In genomic region chr9:44255136-44255521, GRCm38 (mm10) we compare ENCODE assay signal across 14 mouse cellular contexts. TPM values are rescaled to one million over a fixed set of nuclear protein-coding genes. Genes with fewer than 3 reads are reported as not detected.
A peak's percentile ranks its signal among the peaks of the same experiment; 100 is the strongest.
DNase-seq lines count a peak whose midpoint lies in the region; ATAC-seq lines count a peak whose summit lies in the region.
"Had no signal": no experiment of that assay in that cellular context is flagged by ENCODE, and none has a peak within 500 bp of the region (broad histone marks: within the 10 kb centered on the region; RNA-seq: fewer than 3 reads in every experiment).

No protein-coding gene starts in this region.

- H3K4me3 ChIP-seq in neural tube, embryonic 12.5 days, result no peak overlapping the region
- no peak overlapping the region for H3K4me3 ChIP-seq in forebrain, embryonic 16.5 days (replicated peaks; ENCODE audit: low read length)
- H3K4me3 ChIP-seq in limb, embryonic 13.5 days, result no peak overlapping the region

- no peaks in the 10 kb centered on the region for H3K36me3 ChIP-seq in neural tube, embryonic 12.5 days
- no peaks in the 10 kb centered on the region for H3K36me3 ChIP-seq in forebrain, embryonic 16.5 days (ENCODE audit: control insufficient read depth, insufficient read depth)
- H3K36me3 ChIP-seq in limb, embryonic 13.5 days, result peaks cover 4% of the 10 kb centered on the region; the same call in 1 of the 2 replicates

- 0 out of 2 replicates have a peak overlapping the region, but pooled peaks have one; percentile 32 for H3K27ac ChIP-seq in neural tube, embryonic 12.5 days
- H3K27ac ChIP-seq in forebrain, embryonic 16.5 days (ENCODE audit: low read length), result peak overlapping the region; percentile 75
- peak overlapping the region; percentile 58 for H3K27ac ChIP-seq in limb, embryonic 13.5 days

- ATAC-seq in neural tube, embryonic 12.5 days (ENCODE audit: low FRiP score, low read depth), result 0 out of 2 replicates have a peak, but pooled peaks have one; percentile 48
- ATAC-seq in forebrain, embryonic 16.5 days, result peak; percentile 49; the same call in 1 of the 2 replicates
- ATAC-seq in limb, embryonic 13.5 days (ENCODE audit: low FRiP score, low read depth), result no peak

- peaks cover 27% of the 10 kb centered on the region for H3K4me1 ChIP-seq in neural tube, embryonic 12.5 days
- H3K4me1 ChIP-seq in forebrain, embryonic 16.5 days (replicated peaks; ENCODE audit: control insufficient read depth, insufficient read depth, low read length), result peaks cover 28% of the 10 kb centered on the region
- peaks cover 29% of the 10 kb centered on the region for H3K4me1 ChIP-seq in limb, embryonic 13.5 days

- WGBS in neural tube, embryonic 12.5 days, result 62% methylated on average over 6 of the region's 6 CpGs
- WGBS in forebrain, embryonic 16.5 days, result 20% methylated on average over 6 of the region's 6 CpGs
- WGBS in limb, embryonic 13.5 days, result 38% methylated on average over 6 of the region's 6 CpGs

- H3K9me3 ChIP-seq in neural tube, embryonic 12.5 days, result no peaks in the 10 kb centered on the region
- no peaks in the 10 kb centered on the region for H3K9me3 ChIP-seq in forebrain, embryonic 16.5 days (ENCODE audit: control insufficient read depth, low read length)
- no peaks in the 10 kb centered on the region for H3K9me3 ChIP-seq in limb, embryonic 13.5 days

- no peaks in the 10 kb centered on the region for H3K27me3 ChIP-seq in neural tube, embryonic 12.5 days (replicated peaks)
- H3K27me3 ChIP-seq in forebrain, embryonic 16.5 days (replicated peaks; ENCODE audit: control insufficient read depth, insufficient read depth, low read length), result no peaks in the 10 kb centered on the region
- no peaks in the 10 kb centered on the region for H3K27me3 ChIP-seq in limb, embryonic 13.5 days

- peak overlapping the region; percentile 20; the same call in 1 of the 2 replicates for H3K4me2 ChIP-seq in neural tube, embryonic 12.5 days (replicated peaks)
- no peak overlapping the region for H3K4me2 ChIP-seq in forebrain, embryonic 16.5 days (ENCODE audit: low read length)
- no peak overlapping the region for H3K4me2 ChIP-seq in limb, embryonic 13.5 days (replicated peaks)

- no peak for DNase-seq in neural tube, embryonic 10.5 days (ENCODE audit: extremely low spot score, low spot score)
- DNase-seq in natural killer cell, adult 2 months (ENCODE audit: low spot score in 2 of 2), result no peak
- no peak for DNase-seq in Muller cell, postnatal 12 days (ENCODE audit: inconsistent ontology term)
- DNase-seq in left cerebral cortex, postnatal 36 days (ENCODE audit: low spot score in 2 of 2), result no peak
- DNase-seq: cerebellum, adult 9-10 months; kidney, adult 11 months; layer of hippocampus, adult 9-11 months; lung, postnatal 14 days had no signal

- intact Hi-C loops in left cerebral cortex, postnatal 36 days (cut with DNase I), result no loop called here

- H3K9ac ChIP-seq in neural tube, embryonic 12.5 days, result no peak overlapping the region
- H3K9ac ChIP-seq in forebrain, embryonic 16.5 days (replicated peaks; ENCODE audit: low read depth, low read length), result 0 out of 2 replicates have a peak overlapping the region, but pooled peaks have one; percentile 15
- H3K9ac ChIP-seq in limb, embryonic 13.5 days, result 0 out of 2 replicates have a peak overlapping the region, but pooled peaks have one; percentile 25

RNA-seq across cellular contexts. Expression of gene Pdzd3, which starts 3.9 kb away (rescaled TPM):
- 0.09 and 0.14 TPM in 2 replicates for polyA plus RNA-seq in neural tube, embryonic 12.5 days (2016; fragmentation: Nextera tagmentation; extraction: Ambion mirVana)
- 0.53 and 0.73 TPM in 2 replicates for polyA plus RNA-seq in forebrain, embryonic 16.5 days (2015; fragmentation: Nextera tagmentation; extraction: Ambion mirVana)
- polyA plus RNA-seq in limb, embryonic 13.5 days (2015; fragmentation: Nextera tagmentation; extraction: Ambion mirVana), result 0.09 and 0.11 TPM in 2 replicates
- total RNA-seq in left cerebral cortex, postnatal 36 days (2021), result under 1 TPM; 0.57 to 0.82 TPM
- polyA plus RNA-seq: embryonic facial prominence, embryonic 11.5 days; heart, embryonic 14.5 days had no signal

RNA-seq across cellular contexts. Expression of gene Nlrx1, which starts 13.3 kb away (rescaled TPM):
- 3.7 and 3.8 TPM in 2 replicates for polyA plus RNA-seq in neural tube, embryonic 12.5 days (2016; fragmentation: Nextera tagmentation; extraction: Ambion mirVana)
- 4.3 and 5.2 TPM in 2 replicates for polyA plus RNA-seq in forebrain, embryonic 16.5 days (2015; fragmentation: Nextera tagmentation; extraction: Ambion mirVana)
- 8.2 and 8.3 TPM in 2 replicates for polyA plus RNA-seq in limb, embryonic 13.5 days (2015; fragmentation: Nextera tagmentation; extraction: Ambion mirVana)
- 10 to 100 TPM; 12.1 to 14.1 TPM for total RNA-seq in left cerebral cortex, postnatal 36 days (2021)

RNA-seq across cellular contexts. Expression of gene Ccdc153, which starts 14.7 kb away (rescaled TPM):
- not detected in 2 replicates for polyA plus RNA-seq in neural tube, embryonic 12.5 days (2016; fragmentation: Nextera tagmentation; extraction: Ambion mirVana)
- polyA plus RNA-seq in forebrain, embryonic 16.5 days (2015; fragmentation: Nextera tagmentation; extraction: Ambion mirVana), result 0.48 TPM in 1 of 2 replicates, not detected in the other
- not detected in 2 replicates for polyA plus RNA-seq in limb, embryonic 13.5 days (2015; fragmentation: Nextera tagmentation; extraction: Ambion mirVana)
- total RNA-seq in left cerebral cortex, postnatal 36 days (2021), result 1 to 10 TPM; 1.3 to 2.7 TPM
- total RNA-seq: gastrocnemius, adult 18-20 months had no signal
- polyA plus RNA-seq: embryonic facial prominence, embryonic 11.5 days; heart, embryonic 14.5 days had no signal

RNA-seq across cellular contexts. Expression of gene Cbl, which starts 21.3 kb away (rescaled TPM):
- 22.1 and 25.5 TPM in 2 replicates for polyA plus RNA-seq in neural tube, embryonic 12.5 days (2016; fragmentation: Nextera tagmentation; extraction: Ambion mirVana)
- polyA plus RNA-seq in forebrain, embryonic 16.5 days (2015; fragmentation: Nextera tagmentation; extraction: Ambion mirVana), result 26.3 and 27.1 TPM in 2 replicates
- polyA plus RNA-seq in limb, embryonic 13.5 days (2015; fragmentation: Nextera tagmentation; extraction: Ambion mirVana), result 17.5 and 19.6 TPM in 2 replicates
- 10 to 100 TPM; 45.2 to 65.1 TPM for total RNA-seq in left cerebral cortex, postnatal 36 days (2021)

RNA-seq across cellular contexts. Expression of gene Abcg4, which starts 33.3 kb away (rescaled TPM):
- 12.2 and 13.8 TPM in 2 replicates for polyA plus RNA-seq in neural tube, embryonic 12.5 days (2016; fragmentation: Nextera tagmentation; extraction: Ambion mirVana)
- polyA plus RNA-seq in forebrain, embryonic 16.5 days (2015; fragmentation: Nextera tagmentation; extraction: Ambion mirVana), result 16.9 and 21.8 TPM in 2 replicates
- 7.3 and 7.4 TPM in 2 replicates for polyA plus RNA-seq in limb, embryonic 13.5 days (2015; fragmentation: Nextera tagmentation; extraction: Ambion mirVana)
- total RNA-seq in left cerebral cortex, postnatal 36 days (2021), result 10 to 100 TPM; 56.6 to 65.0 TPM
